In the genomic region with DNA sequence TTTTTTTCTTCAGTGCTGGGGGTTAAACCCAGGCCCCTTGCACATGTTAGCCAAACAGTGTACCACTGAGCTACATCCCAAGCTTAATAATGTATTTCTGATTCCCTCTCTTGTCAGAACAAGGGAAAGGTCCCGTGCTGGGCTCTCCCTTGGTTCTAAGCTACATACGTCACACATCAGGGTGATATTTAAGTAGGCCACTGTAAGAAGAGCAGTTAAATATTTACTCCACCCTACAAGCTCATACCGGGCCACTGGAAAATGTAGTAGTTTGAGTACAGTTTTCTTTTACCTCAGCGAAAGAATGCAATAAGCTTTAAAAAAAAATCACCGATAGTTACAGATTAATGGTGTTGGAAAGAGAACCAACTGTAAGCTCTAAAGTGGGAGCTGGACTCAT, we compare ENCODE assay signal across 21 mouse cellular contexts. TPM values are rescaled to one million over a fixed set of nuclear protein-coding genes. Genes with fewer than 3 reads are reported as not detected.
DNase-seq lines count a peak whose midpoint lies in the region; ATAC-seq and TF ChIP-seq lines count a peak whose summit lies in the region.
"Had no signal": no experiment of that assay in that cellular context is flagged by ENCODE, and none has a peak within 500 bp of the region (broad histone marks: within the 10 kb centered on the region; RNA-seq: fewer than 3 reads in every experiment).

No protein-coding gene starts in this region.

- no peak overlapping the region for H3K9ac ChIP-seq in kidney, embryonic 16.5 days (replicated peaks; ENCODE audit: low read length)
- H3K9ac ChIP-seq in lung, postnatal 0 days (replicated peaks; ENCODE audit: low read depth), result no peak overlapping the region
- H3K9ac ChIP-seq: forebrain, embryonic 13.5 days; hindbrain, embryonic 14.5 days had no signal

- peak; percentile 71 for ATAC-seq in kidney, embryonic 16.5 days (ENCODE audit: low FRiP score, low TSS enrichment)
- ATAC-seq in lung, postnatal 0 days, result peak; percentile 54; the same call in 1 of the 2 replicates
- ATAC-seq: activated CD4-positive, CD25-positive, alpha-beta regulatory T cell, adult 4 months; forebrain, embryonic 13.5 days; forebrain, embryonic 16.5 days; hindbrain, postnatal 0 days had no signal

- 66% methylated on average over 5 of the region's 5 CpGs for WGBS in kidney, embryonic 16.5 days
- WGBS in lung, postnatal 0 days, result 62% methylated on average over 5 of the region's 5 CpGs

- 0 out of 2 replicates have a peak, but pooled peaks have one; percentile 16 for TF ChIP-seq EP300 in lung, postnatal 0 days (IDR thresholded peaks at IDR 0.05)

- H3K4me1 ChIP-seq in kidney, embryonic 16.5 days (ENCODE audit: insufficient read depth, low read length), result 0 out of 2 replicates have a peak, but pooled peaks cover 4% of the 10 kb centered on the region
- no peaks in the 10 kb centered on the region for H3K4me1 ChIP-seq in lung, postnatal 0 days (ENCODE audit: insufficient read depth, low read depth, low read length)
- H3K4me1 ChIP-seq: forebrain, embryonic 13.5 days had no signal

- H3K27me3 ChIP-seq in kidney, embryonic 16.5 days (ENCODE audit: insufficient read depth, low read length), result no peaks in the 10 kb centered on the region
- no peaks in the 10 kb centered on the region for H3K27me3 ChIP-seq in lung, postnatal 0 days (replicated peaks; ENCODE audit: insufficient read depth, low read length)
- H3K27me3 ChIP-seq: forebrain, embryonic 13.5 days had no signal

- peak; percentile 35 for DNase-seq in heart, adult 11 months
- no peak for DNase-seq in heart, postnatal 4 days
- no peak for DNase-seq in kidney, postnatal 14 days
- DNase-seq in lung, postnatal 0 days (ENCODE audit: low spot score), result peak; percentile 52
- no peak for DNase-seq in lung, adult 18-20 months
- DNase-seq: adrenal gland, adult 8-10 months; adrenal gland, postnatal 25 days; cerebellum, adult 18-20 months; cerebellum, adult 9-10 months; cerebellum, postnatal 14 days; gastrocnemius, postnatal 10 days; gastrocnemius, postnatal 36 days had no signal

- H3K36me3 ChIP-seq in kidney, embryonic 16.5 days (ENCODE audit: insufficient read depth, low read length), result no peaks in the 10 kb centered on the region
- H3K36me3 ChIP-seq in lung, postnatal 0 days (ENCODE audit: insufficient read depth, low read length), result no peaks in the 10 kb centered on the region
- H3K36me3 ChIP-seq: forebrain, embryonic 10.5 days; hindbrain, embryonic 10.5 days had no signal

- H3K27ac ChIP-seq in kidney, embryonic 16.5 days (ENCODE audit: low read length), result peak overlapping the region; percentile 70
- H3K27ac ChIP-seq in lung, postnatal 0 days (ENCODE audit: low read length), result no peak overlapping the region
- H3K27ac ChIP-seq: forebrain, embryonic 10.5 days; forebrain, embryonic 13.5 days; hindbrain, embryonic 10.5 days; hindbrain, embryonic 14.5 days; hindbrain, postnatal 0 days had no signal

- TF ChIP-seq CTCF in lung, postnatal 0 days (IDR thresholded peaks at IDR 0.05), result no peak

- H3K9me3 ChIP-seq in kidney, embryonic 16.5 days (ENCODE audit: low read length), result no peaks in the 10 kb centered on the region
- H3K9me3 ChIP-seq in lung, postnatal 0 days (ENCODE audit: low read length), result no peaks in the 10 kb centered on the region
- H3K9me3 ChIP-seq: forebrain, embryonic 10.5 days; forebrain, embryonic 13.5 days; hindbrain, embryonic 10.5 days had no signal

- no peak overlapping the region for H3K4me3 ChIP-seq in kidney, embryonic 16.5 days (ENCODE audit: low read length)
- H3K4me3 ChIP-seq in lung, postnatal 0 days (ENCODE audit: low read depth, low read length), result no peak overlapping the region
- H3K4me3 ChIP-seq: forebrain, embryonic 10.5 days; forebrain, embryonic 13.5 days; hindbrain, embryonic 10.5 days had no signal

- H3K4me2 ChIP-seq in kidney, embryonic 16.5 days (replicated peaks; ENCODE audit: low read depth, low read length), result no peak overlapping the region
- H3K4me2 ChIP-seq in lung, postnatal 0 days (replicated peaks; ENCODE audit: low read depth, low read length), result no peak overlapping the region
- H3K4me2 ChIP-seq: forebrain, embryonic 13.5 days; heart, embryonic 11.5 days; hindbrain, embryonic 14.5 days had no signal

RNA-seq across cellular contexts. Expression of a gene that starts 46.9 kb away (rescaled TPM):
- 100 to 1,000 TPM; 112 to 141 TPM for total RNA-seq in heart, postnatal 4 days (2021)
- polyA plus RNA-seq in kidney, embryonic 16.5 days (2015; fragmentation: Nextera tagmentation; extraction: Ambion mirVana), result 21.5 and 22.0 TPM in 2 replicates
- polyA plus RNA-seq in lung, postnatal 0 days (2015; fragmentation: Nextera tagmentation; extraction: Ambion mirVana), result 36.2 and 36.8 TPM in 2 replicates

Comparison
In these comparisons a context has a peak if more than half of its experiments do, and no peak if none do; other contexts are left out.
1. DNase-seq: peak in heart, adult 11 months (single experiment) and lung, postnatal 0 days (single experiment); none in heart, postnatal 4 days (single experiment), kidney, postnatal 14 days (single experiment) and lung, adult 18-20 months (0 of 2).